Mouse (Mus musculus) kidney, postnatal 25 days (tissue): ENCODE data around the gene Piwil4.
A peak's percentile ranks its signal among the peaks of the same experiment; 100 is the strongest.
"Not testable (repeated sequence)": the region's sequence is repeated elsewhere in the genome, so short reads cannot be mapped to it uniquely, and the experiment has no call there.

ENCODE experiments used
- DNase-seq, 2 experiments: peaks; one replicate each; pipeline ENCODE4 v3.0.0; 2021; ENCODE audit warnings: mixed read lengths in 2 of 2

The Piwil4 gene

DNA sequence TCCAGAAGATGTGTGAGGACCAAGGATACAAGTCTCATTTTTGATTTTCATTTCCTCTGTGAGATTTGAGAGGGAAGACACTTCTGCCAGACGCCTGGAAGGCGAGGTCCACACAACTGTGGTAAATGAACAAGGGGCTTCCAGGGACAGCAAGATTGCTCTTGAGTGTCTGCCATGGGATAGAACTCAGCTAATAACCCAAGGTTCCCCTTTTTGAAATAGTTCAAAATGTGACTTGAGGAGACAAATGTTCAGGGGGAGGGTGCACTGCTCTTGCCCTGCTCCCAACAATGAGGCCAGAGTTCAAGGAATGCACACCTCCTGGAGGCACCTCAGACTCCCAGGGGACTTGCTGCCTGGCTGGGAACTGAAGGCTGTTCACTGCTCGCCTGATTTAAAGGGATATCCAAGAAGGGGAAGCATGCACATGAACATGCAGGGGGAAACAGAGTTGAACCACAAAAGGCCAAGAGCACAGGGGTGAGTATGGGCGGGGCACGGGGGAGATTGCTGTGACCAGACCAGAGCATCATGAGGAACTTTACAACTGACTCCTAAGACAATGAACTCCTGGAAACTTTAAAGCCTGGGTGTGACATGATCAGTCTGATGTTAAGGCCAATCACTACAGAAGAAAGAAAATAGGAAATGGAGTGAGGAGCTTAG, 15.6 kb downstream of the Piwil4 start:
- DNase-seq = no peak

- no peak for DNase-seq
Observed at GRCm38 (mm10) chr9:14721610-14722009, 18.9 kb downstream of the Piwil4 start.

DNA sequence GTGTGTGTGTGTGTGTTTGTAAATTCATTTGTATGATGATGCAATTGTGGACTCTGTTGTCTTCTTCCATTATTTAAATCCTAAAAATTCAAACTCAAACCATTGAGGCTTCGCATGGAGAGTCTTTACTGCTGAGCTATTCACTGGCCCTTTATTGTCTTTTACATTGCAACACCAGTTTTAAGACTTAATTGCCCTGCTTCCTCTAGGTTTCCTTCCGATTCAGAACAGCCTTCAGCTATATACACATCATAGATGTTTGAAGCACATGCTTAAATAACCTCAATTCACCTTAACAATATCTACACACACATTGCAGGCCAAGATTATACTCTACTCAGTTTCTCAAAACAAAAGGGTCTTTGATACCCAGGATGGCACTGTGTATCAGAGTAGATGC, 20.1 kb downstream of the Piwil4 start:
- DNase-seq = no peak

- no peak for DNase-seq
Observed at GRCm38 (mm10) chr9:14718332-14718691, 22.2 kb downstream of the Piwil4 start.

DNA sequence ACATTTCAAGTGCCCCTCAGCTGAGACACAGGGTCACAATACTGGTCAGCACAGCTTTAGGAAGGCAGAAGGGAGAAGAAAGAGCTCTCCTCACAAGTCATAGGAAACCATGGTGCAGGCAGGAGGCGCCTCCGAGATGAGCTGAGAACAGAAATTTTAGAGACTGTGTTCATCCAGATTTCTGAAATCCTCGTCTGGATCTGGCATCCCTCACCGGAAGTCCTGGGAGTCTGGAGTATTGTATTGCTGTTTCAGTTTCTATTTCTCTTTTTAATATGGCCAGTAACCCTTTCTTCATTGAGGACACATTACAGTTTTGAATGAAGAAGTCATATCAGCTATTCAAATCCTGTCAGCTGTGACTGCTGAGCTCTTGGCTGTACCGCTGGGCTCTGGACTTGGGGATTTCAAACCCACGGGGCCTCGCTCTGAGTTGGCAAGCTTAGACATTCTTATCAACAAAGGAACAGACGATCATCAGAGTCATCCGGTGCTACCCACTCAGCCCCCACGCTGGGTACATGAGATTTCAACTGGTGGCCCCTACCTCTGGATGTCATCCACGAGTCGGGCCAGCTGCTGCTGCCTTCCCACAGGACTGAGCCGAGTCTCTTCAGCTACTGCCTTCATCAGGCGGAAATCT, 22.7 kb downstream of the Piwil4 start:
- peak; percentile 54 to 57 for DNase-seq

DNA sequence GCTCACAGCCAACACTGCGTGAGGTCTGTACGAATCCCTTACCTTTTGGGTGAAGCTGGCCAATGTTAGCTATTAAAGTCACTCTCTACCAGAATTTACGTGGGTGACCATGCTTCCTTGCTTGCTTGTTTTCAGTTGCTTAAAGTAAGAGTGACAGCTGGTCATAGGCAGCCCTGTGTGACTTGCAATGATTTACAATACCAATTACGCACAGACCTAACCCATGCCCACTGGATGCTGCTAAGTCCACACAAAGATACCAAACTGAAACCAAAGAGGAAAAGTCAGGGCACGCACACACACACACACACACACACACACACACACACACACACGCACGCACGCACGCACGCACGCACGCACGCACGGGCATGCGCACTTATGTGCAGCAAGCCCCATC, 25.3 kb downstream of the Piwil4 start:
- DNase-seq = no peak

- no peak for DNase-seq
Observed at GRCm38 (mm10) chr9:14710910-14711309, 29.6 kb downstream of the Piwil4 start.

- peak in 1 of 2 experiments; percentile 8 for DNase-seq
Observed at GRCm38 (mm10) chr9:14705321-14706162, 35.0 kb downstream of the Piwil4 start.

GRCm38 (mm10) chr9:14700795-14701194, 39.7 kb downstream of the Piwil4 start:
- not testable (repeated sequence) for DNase-seq

DNA sequence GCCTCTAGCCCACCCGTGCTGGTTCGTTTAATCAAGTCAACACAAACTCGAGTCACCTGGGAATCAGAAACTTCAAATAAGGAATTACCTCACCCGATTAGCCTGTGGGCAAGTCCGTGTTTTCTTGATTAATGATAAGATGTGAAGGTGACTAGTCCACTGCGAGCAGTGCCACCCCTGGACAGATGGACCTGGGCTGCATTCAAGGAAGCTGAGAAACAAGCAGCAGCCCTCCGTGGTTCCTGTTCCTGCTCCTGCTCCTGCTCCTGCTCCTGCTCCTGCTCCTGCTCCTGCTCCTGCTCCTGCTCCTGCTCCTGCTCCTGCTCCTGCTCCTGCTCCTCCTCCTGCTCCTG, 41.3 kb downstream of the Piwil4 start:
- DNase-seq = no peak

- DNase-seq = peak; percentile 83 to 92
Observed at GRCm38 (mm10) chr9:14698582-14699287, 41.8 kb downstream of the Piwil4 start.

GRCm38 (mm10) chr9:14697903-14698302, 42.6 kb downstream of the Piwil4 start:
- DNase-seq = peak; percentile 32 to 51

GRCm38 (mm10) chr9:14689376-14690108, 51.0 kb downstream of the Piwil4 start:
- no peak for DNase-seq

GRCm38 (mm10) chr9:14684363-14684762, 56.2 kb downstream of the Piwil4 start:
- DNase-seq = no peak

- no peak for DNase-seq
Observed at GRCm38 (mm10) chr9:14682741-14683140, 57.8 kb downstream of the Piwil4 start.

DNA sequence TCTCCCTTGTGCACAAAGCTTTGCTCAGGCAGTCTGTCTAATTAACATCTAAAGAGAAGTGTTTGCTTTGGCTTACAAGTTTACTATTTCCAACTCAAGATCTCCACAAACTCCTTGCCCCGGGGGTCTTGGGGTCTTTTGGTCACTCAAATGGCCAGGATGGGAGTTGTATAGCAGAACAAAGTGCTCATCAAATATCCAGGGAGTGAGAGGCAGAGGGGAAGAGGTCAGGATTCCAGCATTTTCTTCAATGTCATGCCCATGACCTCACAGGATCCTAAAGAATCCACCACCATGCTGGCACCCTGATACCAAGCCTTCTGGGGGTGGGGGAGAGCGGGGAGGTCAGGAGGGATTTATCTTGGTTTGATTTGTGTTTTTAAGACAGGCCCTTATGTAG, 59.9 kb downstream of the Piwil4 start:
- DNase-seq = no peak

GRCm38 (mm10) chr9:14675707-14676691, 64.5 kb downstream of the Piwil4 start:
- peak in 1 of 2 experiments; percentile 11 for DNase-seq

- DNase-seq = no peak
Observed at GRCm38 (mm10) chr9:14674506-14674905, 66.0 kb downstream of the Piwil4 start.

DNA sequence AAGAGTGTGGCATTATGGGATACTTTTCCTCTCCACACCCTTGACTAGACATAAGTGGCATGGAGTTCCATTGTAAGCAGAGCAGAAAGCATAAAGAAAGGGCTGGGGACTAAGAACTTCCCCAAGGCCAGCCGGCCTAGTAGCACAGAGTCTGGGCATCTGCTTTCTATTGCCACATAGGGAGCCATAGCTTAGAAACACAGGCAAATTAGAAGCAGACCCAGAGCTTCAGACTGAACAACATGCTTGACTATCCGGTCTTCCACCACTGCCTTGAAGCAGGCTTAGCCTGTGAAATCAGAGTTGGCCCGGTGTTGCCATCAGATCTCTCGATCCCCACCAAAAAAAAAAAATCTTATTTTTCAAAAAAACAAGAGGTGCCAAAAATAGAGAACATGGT, 67.4 kb downstream of the Piwil4 start:
- DNase-seq = no peak

DNA sequence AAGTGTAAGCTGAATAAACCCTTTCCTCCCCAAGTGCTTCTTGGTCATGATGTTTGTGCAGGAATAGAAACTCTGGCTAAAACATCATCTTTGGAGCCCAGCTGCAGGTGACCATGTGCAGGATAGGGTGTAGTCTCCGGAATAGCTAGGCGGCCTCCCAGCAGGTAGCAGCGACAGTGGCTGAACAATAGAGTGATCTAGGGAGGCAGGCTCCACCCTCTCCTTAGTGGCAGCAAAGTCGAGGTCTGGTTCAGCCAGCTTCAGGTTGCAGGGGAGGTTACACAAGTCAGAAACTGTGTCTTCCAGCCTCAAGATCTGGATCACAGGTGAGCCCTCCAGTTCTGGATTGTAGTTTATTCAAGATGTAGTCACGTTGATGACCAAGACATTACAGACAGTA, 68.6 kb downstream of the Piwil4 start:
- not testable (repeated sequence) for DNase-seq

GRCm38 (mm10) chr9:14668382-14668781, 72.2 kb downstream of the Piwil4 start:
- DNase-seq = no peak
